Mouse (Mus musculus) mouse embryonic stem cell (cell line): ENCODE measurements around the gene Rgs7.

Source experiments
- in situ Hi-C, 2 experiments: fragments of 300-500 bp; cut with MboI; formaldehyde crosslinking; loops; 1 replicate in 1 of 2; 3 replicates in 1 of 2; pipeline ENCODE4 v1.14.3; 2019 to 2020; ENCODE audit warnings: low sequenced_read_pairs in 2 of 2, low pct_unique_long_range_greater_than_20kb in 1 of 2, mixed read lengths in 1 of 2; ENCODE audit not compliant: unreplicated experiment in 1 of 2

Rgs7 gene

DNA sequence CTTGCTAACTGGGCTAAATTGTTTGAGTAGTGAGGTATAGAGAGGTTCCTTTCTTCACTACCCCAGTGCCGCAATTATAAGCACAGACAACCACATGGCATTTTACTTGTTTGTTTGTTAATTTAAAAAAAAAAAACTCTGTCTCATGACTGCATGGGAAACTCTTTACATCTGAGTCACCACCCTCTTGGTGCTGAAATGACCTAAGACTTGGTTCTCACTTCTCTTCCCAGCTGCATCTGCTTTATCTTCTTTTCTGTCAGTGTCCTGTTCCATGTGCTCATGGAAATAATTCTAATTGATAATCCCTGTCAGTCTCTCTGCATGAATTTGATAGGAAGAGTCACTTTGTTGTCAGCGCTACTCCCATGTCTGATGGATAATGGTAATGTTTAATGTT, 272.7 kb downstream of the Rgs7 start:
- in situ Hi-C loops = no loop called here

DNA sequence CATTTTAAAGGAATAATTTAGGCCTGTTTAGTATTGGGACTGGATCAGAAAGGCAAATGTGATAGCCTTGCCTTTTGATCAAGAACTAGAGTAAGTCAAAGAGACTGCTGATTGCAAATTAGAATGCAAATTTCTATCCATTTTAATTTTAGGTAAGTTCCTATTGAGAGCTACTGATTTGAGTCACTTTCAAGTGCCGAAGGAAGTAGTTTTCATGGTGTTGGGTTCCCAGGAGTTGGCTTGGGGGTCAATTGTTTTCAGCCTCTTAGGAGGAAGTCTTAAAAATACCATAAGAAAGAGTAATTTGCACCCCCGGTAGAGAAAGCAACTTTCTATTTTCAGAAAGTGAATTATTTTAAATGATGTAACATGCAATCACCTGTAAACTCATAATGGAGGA, 285.3 kb downstream of the Rgs7 start:
- in situ Hi-C loops = no loop called here

DNA sequence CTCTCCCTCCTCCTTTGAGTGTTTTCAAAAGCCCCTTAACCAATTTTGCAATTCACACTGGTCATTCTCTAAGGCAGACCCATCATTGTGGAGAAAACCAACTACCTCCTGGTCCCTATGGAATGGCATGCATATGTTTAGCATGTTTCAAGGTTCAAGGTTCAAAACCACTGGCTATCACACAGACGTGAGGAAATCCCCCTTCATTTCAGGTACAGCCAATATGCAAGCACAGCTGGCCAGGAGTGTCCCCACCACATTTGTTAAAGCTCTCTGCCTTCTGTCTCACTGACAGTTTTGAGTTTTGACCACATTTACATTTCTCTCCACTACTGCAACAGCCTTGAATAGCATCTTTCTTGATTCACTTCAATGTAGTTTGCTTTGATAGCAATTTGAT, 286.7 kb downstream of the Rgs7 start:
- in situ Hi-C loops = no loop called here

DNA sequence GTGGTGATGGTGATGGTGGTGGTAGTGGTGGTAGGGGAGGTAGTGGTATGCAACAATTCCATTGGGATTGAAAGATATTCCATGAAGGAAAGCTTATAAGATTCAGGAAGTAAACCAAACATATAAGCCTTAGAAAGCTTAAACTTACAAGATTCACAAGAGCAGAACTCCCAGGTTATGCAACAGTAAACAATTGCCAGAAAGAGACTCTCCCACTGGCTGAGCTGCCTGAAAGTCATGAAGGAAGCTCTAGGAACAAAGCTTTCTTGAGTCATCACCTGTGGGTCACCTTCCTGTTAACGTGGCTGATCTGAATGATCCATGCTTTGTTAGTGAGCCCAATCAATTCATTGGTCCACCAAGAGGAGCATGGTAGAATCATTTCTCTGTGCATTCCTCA, 288.8 kb downstream of the Rgs7 start:
- in situ Hi-C loops = no loop called here

DNA sequence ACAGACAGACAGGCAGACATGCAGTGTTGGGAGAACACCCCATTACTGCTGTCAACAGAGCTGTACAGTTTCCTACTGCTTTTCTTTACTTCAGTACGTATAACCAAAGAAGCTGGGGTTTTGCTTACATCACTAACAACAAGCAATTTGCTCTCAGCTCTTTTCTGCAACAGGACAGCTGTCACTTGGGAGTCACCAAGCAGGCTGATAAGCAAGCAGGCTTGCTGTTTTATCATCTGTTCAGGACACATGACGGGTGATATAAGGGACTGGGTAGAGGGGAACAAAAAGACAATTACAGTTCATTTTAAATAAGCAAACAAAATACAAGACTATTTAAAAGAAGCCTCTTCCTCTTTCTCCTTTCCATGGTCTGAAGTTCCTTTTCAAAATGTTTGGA, 289.4 kb downstream of the Rgs7 start:
- in situ Hi-C loops = no loop called here

DNA sequence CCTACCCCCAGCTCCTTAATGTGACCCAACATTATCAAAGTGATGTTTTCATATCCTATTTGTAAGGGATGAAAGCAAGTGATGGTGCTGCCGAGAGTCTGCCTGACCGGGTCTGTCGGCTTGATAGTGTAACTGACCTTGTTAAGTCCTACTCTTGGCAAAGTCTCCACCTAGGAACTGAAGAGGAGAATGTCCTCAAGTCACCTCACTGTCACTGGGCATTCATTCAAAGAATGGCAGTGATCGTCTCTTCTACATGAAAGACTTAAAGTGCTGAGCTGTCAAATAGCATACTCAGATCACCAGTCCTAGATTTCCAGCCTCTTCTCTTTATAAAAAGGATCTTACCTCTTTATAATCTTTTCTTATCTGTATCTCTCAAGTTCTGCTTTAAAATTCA, 293.4 kb downstream of the Rgs7 start:
- in situ Hi-C loops = no loop called here

DNA sequence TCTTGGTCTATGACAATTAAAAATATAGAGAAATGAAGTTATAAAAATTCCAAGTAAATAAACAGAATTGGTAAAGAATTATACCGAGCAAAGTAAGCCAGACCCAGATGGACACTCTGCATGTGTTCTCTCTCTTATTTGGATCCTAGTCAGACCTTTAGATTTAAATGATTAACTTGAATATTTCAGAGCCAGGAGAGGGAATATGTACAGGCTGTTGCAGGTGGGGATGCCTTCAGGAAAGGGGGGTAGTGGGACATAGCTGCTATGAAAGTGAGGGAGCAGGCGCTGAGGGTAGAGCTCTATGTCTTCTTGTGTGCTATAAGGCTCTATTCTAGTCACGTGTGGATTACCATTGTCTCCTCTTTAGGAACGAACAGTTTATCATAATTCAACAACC, 296.5 kb downstream of the Rgs7 start:
- in situ Hi-C loops = no loop called here

DNA sequence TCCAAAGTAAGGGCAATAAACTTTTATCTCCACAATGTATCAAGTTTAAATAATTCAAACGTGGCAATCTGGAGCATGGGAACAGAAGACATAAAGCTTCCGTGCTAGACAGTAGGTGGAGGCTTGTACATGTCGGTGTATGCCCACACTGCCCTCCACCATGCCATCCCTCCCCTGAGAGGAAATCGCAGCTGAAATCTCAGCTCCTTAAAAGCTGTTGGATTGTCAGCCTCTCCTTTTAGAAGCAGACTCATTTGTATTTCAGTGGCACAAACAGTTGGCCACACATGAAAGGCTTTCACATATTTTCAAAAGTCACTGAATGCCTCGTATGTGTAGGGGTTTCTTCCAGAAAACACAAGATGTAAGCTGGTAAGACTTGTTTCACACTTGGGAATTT, 304.1 kb downstream of the Rgs7 start:
- in situ Hi-C loops = no loop called here

DNA sequence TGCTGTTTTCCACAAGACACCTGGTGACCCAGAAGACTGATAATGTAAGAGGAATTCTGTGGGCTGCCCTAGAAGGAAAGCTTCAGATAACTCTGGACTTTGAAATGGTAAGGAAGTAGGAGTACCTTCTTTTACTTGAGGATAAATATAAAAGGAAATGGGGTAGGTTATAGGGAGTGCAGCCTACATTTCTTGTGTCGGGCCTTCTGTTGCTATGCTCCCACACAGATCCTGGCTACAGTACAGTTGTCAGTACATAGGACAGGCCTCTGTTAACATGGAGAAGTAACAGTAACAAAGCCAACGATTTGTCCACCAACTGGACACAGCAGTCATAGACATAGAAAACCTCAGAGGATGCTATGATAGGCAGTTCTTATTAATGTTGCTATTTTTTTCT, 307.1 kb downstream of the Rgs7 start:
- in situ Hi-C loops = no loop called here

DNA sequence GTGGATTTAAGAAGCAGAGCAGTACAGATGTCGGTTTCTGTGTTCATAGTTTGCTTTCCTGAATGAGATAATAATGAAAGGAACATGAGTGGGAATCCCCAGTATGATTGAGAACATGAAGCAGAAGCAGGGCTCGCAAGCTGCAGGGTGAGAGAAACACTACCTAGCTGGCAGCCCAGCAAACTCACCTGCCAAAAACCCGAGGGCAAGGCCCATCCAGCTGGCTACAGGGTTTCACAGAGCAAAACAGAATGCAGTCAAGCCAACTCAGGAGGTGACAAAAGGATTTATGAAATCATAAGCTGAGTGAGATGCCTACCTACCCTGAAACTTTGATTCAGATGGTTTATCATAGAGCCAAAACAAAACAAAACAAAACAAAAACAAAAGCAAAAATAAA, 307.6 kb downstream of the Rgs7 start:
- in situ Hi-C loops = no loop called here

DNA sequence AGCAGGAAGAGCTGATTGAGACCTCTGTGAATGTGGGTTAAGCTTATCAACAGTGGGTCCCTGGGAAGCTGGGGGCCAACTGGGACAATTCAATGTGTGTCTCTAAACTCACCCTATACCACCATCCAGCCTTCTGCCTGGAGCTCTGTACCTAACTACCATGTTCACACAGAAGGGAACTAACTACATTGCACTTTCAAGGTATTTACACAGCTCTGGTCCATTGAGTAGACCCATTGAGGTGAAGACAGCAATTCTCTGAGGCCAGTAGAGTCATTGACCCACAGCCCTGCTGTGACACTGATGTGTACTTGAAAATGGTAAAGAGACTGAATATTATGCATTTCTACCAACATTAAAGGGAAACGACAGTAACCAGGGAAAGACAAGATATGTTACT, 313.6 kb downstream of the Rgs7 start:
- in situ Hi-C loops = no loop called here

DNA sequence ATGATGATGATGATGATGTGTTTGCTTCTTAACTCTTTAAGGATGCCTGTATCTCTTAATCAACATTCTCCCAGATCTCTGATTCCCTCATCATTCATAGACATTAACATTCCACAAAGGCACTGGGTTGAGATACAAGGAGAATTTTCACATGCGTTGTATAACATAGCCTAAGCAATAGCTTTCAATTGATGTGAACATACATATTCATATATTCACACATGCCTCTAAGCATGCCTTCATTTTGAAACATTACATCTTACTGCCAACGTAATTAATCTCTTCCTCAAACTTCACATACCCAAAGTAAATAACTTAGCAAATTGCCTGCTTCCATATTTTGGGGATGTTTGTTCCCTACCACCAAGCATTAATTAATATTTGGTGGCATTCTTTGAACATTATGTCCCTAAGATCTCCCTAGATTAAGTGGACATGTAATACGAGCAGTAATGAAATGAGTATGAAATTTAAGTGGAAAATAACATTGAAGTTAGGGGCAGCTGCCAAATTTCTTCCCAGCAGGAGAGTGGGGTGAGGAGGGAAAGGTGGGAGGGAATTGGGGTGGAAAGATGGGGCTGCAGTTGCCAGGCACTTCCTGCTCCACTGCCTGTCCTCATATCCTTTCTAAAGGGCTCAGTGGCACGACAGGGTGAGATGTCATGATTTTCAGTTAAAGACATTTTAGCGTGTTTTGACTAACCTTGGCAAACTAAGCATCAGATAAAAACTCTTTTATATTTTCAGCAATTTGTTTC, 317.2 kb downstream of the Rgs7 start:
- in situ Hi-C loops = no loop called here

DNA sequence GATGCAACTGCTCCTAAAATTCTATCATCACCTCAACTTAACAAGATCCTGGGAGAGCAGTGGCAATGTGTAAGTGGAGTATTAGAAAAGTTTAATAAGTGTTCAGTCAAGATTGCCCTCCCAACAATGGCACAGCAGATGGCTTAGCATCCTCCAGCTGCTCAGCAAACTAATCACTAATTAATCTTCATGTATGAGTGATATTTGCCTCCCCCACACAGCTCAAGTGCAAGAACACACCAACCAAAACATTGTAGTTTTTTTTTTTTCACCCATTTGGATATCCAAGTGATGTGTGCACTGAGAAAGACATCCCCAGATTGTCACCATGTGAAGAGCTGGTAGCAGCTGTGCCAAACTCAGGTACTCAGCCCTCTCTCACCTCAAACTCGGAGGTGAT, 336.8 kb downstream of the Rgs7 start:
- in situ Hi-C loops = no loop called here

DNA sequence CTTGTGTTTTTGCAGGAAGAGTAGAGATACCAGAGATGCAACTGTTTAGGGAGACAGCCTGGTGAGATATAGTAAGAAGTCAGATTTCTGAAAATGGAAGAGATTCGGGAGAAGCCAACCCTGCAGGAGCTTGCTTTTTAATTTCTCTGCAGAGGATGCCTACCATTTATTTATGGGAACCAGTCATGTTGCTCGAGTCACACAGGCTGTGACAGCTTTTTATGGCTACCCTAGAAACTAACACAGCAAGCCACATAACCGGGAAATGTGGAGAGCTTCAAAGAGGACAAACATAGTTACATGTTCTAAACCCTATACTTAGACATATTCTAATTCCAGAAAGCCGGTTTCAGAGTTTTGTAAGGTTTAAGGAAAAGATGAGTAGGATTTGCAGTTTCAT, 349.2 kb downstream of the Rgs7 start:
- in situ Hi-C loops = no loop called here

DNA sequence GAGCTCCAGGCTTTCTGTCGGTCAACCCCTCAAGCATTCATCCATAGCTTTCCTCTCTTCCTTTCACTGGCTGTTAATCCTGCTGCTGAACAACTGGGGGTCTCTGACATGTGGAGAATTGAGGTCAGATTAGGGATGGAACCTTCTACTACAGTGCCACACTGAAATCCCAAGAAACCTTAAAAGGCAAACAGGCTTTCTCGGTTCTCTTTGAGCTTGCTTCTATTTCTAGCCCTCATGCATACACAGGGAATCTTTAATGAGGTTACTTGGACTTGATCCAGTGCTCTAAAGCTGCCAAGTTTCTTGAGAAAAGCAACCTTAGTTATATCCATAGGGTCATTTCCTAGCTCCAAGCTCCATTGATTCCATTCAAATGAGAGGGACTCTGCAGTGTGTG, 363.8 kb downstream of the Rgs7 start:
- in situ Hi-C loops = no loop called here

DNA sequence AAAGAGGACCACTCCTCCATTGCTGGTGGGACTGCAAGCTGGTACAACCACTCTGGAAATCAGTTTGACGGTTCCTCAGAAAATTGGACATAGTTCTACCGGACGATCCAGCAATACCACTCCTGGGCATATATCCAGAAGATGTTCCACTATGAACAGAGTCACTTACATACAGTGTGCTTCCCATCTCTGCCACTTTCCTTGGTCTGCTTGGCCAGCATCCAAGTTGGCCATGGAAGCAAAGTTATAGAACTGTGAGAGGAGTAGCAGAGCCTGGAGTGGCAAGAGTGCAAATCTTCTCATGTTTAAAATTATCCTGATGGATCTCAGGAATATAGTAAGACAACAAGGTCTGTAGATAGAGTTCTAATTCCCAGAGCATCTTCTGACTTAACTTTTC, 367.9 kb downstream of the Rgs7 start:
- in situ Hi-C loops = no loop called here

DNA sequence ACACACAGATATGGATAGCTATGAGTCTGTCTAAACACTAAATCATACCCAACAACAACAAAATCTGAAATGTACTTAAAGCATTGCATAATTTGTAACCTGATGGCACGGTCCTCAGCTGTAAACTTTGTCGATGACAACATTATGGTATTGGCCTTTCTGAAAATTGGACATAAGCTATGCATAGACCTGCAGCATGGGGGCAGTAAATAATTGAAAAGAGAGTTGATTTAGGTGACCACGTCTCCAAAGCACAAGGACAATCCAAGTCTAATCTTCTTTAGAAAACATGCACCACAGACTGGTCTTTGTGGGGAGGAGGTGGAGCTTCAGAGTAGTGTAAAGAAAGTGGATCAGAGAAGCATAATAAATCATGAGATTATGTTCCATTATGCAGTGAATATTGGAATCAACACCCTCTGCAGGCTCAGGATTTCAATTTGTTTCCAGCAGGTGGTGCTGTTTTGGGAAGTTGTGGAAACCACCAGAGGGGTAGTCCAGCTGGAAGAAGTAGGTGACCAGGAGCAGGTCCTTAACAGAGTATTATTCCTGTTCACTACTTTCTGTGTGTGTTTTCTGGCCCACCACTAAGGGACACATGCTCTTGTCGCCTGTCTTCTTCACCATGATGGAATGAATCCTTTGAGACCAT, 373.3 kb downstream of the Rgs7 start:
- in situ Hi-C loops = loop anchor here in 1 of 2 experiments (10.0 kb wide), 1 partner anchor 546 kb away; no protein-coding TSS in a partner anchor

DNA sequence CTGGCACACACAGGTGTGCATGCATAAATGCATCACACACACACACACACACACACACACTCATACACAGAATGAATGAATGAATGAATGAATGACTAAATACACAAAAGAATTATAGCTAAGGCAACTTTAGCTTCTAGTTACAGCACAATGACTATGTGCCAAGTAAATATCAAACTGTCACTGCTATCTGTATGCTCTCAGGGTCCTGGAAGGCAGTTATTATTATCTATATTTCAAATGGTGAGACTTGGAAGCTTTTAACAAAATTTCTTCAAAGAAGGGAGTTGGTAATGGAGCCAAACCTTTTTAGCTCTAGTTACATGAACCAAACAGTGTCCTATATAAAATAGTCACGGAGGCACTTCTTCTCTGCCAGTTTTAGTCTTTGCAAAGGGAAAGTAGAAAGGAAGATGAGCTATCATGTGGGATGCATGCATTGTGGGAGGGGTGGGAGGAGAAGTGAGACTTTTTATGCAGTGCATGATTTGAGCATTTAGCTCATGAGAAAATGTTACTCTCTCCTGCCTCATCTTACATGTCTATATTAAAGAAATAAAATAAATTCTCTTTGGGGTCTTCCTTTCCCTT, 383.9 kb downstream of the Rgs7 start:
- in situ Hi-C loops = no loop called here

DNA sequence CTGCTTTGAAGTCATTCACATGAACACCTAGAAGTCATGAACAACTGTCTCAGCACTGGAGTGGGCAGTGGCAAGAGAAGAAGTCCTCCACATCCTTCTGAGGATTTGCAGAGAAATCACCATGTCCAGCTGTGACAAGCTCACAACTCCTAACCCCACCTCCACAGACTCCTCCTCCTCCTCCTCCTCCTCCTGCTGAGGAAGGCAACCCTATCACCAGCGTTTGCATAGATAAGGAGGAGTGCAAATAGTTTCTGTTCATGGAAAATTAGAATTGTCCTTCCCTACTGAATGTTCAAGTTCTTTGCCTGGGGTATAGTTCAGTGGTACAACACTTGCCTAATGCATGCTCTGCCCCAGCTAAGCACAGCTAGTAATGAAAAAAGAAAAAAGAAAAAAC, 386.0 kb downstream of the Rgs7 start:
- in situ Hi-C loops = no loop called here

DNA sequence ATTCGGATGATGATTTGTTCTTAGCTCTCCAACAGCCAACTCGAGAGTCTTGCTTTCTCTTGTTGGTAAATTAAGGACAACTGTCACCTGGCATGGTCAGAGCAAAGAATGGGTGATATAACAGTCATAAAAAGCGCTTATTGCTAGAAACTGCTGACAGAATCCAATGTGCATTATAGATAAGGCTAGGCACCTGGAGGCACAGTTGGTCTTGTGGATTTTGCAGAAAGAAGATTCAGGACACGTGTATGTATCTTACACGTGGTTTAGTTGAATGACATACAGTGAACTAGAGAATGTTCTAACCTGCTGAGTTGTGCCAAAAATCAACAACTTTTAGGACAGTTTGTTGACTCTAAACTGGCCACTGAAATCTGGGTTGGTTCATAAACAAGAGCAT, 386.9 kb downstream of the Rgs7 start:
- in situ Hi-C loops = no loop called here
